Mouse (Mus musculus) CH12.LX (cell line): ENCODE measurements around the gene Fcer1g. TPM values are rescaled to one million over a fixed set of nuclear protein-coding genes. Genes with fewer than 3 reads are reported as not detected.

ENCODE experiments used
- DNase-seq: peaks from one replicate; pipeline ENCODE4 v3.0.0-alpha.2; 2013; ENCODE audit errors: extremely low read depth
- H3K27ac ChIP-seq: 2 replicates; pipeline ENCODE4 v1.5.1; 2012; ENCODE audit warnings: low read depth, mild to moderate bottlenecking, control low read depth, moderate library complexity; ENCODE audit not compliant: insufficient read depth
- H3K27me3 ChIP-seq: replicated peaks from 2 replicates; pipeline ENCODE3; 2012; ENCODE audit warnings: inconsistent platforms
- H3K36me3 ChIP-seq, 2 experiments: replicated peaks in 1 of 2; 2 replicates each; pipeline versions ENCODE3 to v1.6.1; 2012; ENCODE audit warnings: inconsistent platforms in 1 of 2, low read length in 1 of 2, mild to moderate bottlenecking in 1 of 2, mixed read lengths in 1 of 2, moderate library complexity in 1 of 2; ENCODE audit not compliant: control insufficient read depth in 1 of 2, insufficient read depth in 1 of 2
- H3K4me1 ChIP-seq, 2 experiments: 2 replicates each; pipeline ENCODE4 v1.6.1; 2012; ENCODE audit warnings: inconsistent platforms in 1 of 2, moderate library complexity in 1 of 2; ENCODE audit not compliant: insufficient read depth in 2 of 2, control insufficient read depth in 1 of 2
- H3K4me2 ChIP-seq: 2 replicates; pipeline ENCODE4 v1.6.1; 2012; ENCODE audit warnings: low read depth, mild to moderate bottlenecking, control low read depth; ENCODE audit not compliant: poor library complexity, insufficient read depth, severe bottlenecking
- H3K4me3 ChIP-seq, 3 experiments: fragments of 150-350 bp in 1 of 3; sonication (generic) in 1 of 3; replicated peaks in 1 of 3; 2 replicates each; pipeline versions ENCODE3 to v1.5.1; 2011 to 2012; ENCODE audit warnings: low read depth in 2 of 3, low read length in 2 of 3, mild to moderate bottlenecking in 2 of 3, moderate library complexity in 2 of 3, control low read depth in 1 of 3, improper control_type of control experiment in 1 of 3, inconsistent platforms in 1 of 3, mixed read lengths in 1 of 3; ENCODE audit not compliant: poor library complexity in 1 of 3
- H3K79me2 ChIP-seq: replicated peaks from 2 replicates; pipeline ENCODE4 v1.6.1; 2012; ENCODE audit warnings: mild to moderate bottlenecking, moderate library complexity; ENCODE audit not compliant: control insufficient read depth, poor library complexity, insufficient read depth, severe bottlenecking; ENCODE audit errors: extremely low read depth
- H3K9ac ChIP-seq: 2 replicates; pipeline ENCODE4 v1.6.1; 2012; ENCODE audit warnings: low read depth, mild to moderate bottlenecking, control low read depth, moderate library complexity; ENCODE audit not compliant: insufficient read depth
- H3K9me3 ChIP-seq: replicated peaks from 2 replicates; pipeline ENCODE3; 2012; ENCODE audit warnings: low read length, inconsistent platforms, mixed read lengths
- BHLHE40 ChIP-seq: IDR thresholded peaks from 2 replicates; pipeline ENCODE4 v1.6.1; 2011; ENCODE audit warnings: mild to moderate bottlenecking, low read depth, low read length, improper control_type of control experiment
- ELF1 ChIP-seq: IDR thresholded peaks from 2 replicates; pipeline ENCODE4 v1.6.1; 2014; ENCODE audit warnings: low read depth, mild to moderate bottlenecking, inconsistent platforms, low read length, improper control_type of control experiment
- EP300 ChIP-seq: IDR thresholded peaks from 2 replicates; pipeline ENCODE4 v1.6.1; 2011; ENCODE audit warnings: low read length, improper control_type of control experiment
- ETS1 ChIP-seq: conservative IDR thresholded peaks from 2 replicates; pipeline ENCODE4 v1.6.1; 2012; ENCODE audit warnings: low read depth, mild to moderate bottlenecking, inconsistent platforms, low read length, improper control_type of control experiment, moderate library complexity
- GABPA ChIP-seq: IDR thresholded peaks from 2 replicates; pipeline ENCODE4 v1.6.1; 2012; ENCODE audit warnings: low read depth, low read length, improper control_type of control experiment, inconsistent platforms; ENCODE audit not compliant: insufficient replicate concordance
- KAT2A ChIP-seq: IDR thresholded peaks from 2 replicates; pipeline ENCODE4 v1.6.1; 2012; ENCODE audit warnings: low read length, improper control_type of control experiment, inconsistent platforms; ENCODE audit not compliant: insufficient replicate concordance
- MAFK ChIP-seq: IDR thresholded peaks from 2 replicates; pipeline ENCODE4 v1.6.1; 2011; ENCODE audit warnings: low read length, improper control_type of control experiment; ENCODE audit not compliant: insufficient replicate concordance
- MXI1 ChIP-seq: IDR thresholded peaks from 2 replicates; pipeline ENCODE4 v1.6.1; 2011; ENCODE audit warnings: mild to moderate bottlenecking, low read depth, low read length, improper control_type of control experiment
- MYC ChIP-seq: IDR thresholded peaks from 2 replicates; pipeline ENCODE4 v1.6.1; 2011; ENCODE audit warnings: low read depth, mild to moderate bottlenecking, improper control_type of control experiment, low read length
- RAD21 ChIP-seq: IDR thresholded peaks from 2 replicates; pipeline ENCODE4 v1.6.1; 2011; ENCODE audit warnings: low read depth, mild to moderate bottlenecking, low read length, improper control_type of control experiment, moderate library complexity
- RCOR1 ChIP-seq: conservative IDR thresholded peaks from 2 replicates; pipeline ENCODE4 v1.6.1; 2012; ENCODE audit warnings: low read depth, mild to moderate bottlenecking, inconsistent platforms, low read length, improper control_type of control experiment
- SMC3 ChIP-seq: IDR thresholded peaks from 2 replicates; pipeline ENCODE4 v1.6.1; 2011; ENCODE audit warnings: low read depth, low read length, improper control_type of control experiment
- TBP ChIP-seq: conservative IDR thresholded peaks from 2 replicates; pipeline ENCODE4 v1.6.1; 2011; ENCODE audit warnings: low read depth, low read length, improper control_type of control experiment
- UBTF ChIP-seq: IDR thresholded peaks from 2 replicates; pipeline ENCODE4 v1.6.1; 2012; ENCODE audit warnings: low read depth, mild to moderate bottlenecking, inconsistent platforms, low read length, improper control_type of control experiment, moderate library complexity
- USF2 ChIP-seq: conservative IDR thresholded peaks from 2 replicates; pipeline ENCODE4 v1.6.1; 2011; ENCODE audit warnings: low read depth, low read length, improper control_type of control experiment
- ZC3H11A ChIP-seq: IDR thresholded peaks from 2 replicates; pipeline ENCODE4 v1.6.1; 2012; ENCODE audit warnings: low read depth, mild to moderate bottlenecking, inconsistent platforms, low read length, improper control_type of control experiment
- ZMIZ1 ChIP-seq: IDR thresholded peaks from 2 replicates; pipeline ENCODE4 v1.6.1; 2012; ENCODE audit warnings: low read depth, mild to moderate bottlenecking, inconsistent platforms, low read length, improper control_type of control experiment
- dilution Hi-C: fragments of 300-500 bp; cut with MboI; formaldehyde crosslinking; loops from 2 replicates; pipeline ENCODE4 v1.14.3; 2020; ENCODE audit warnings: low sequenced_read_pairs; ENCODE audit not compliant: extremely low pct_unique_long_range_greater_than_20kb, extremely low pct_ligation_motif_present
- in situ Hi-C: fragments of 300-500 bp; cut with MboI; formaldehyde crosslinking; loops from 3 replicates; pipeline ENCODE4 v1.14.3; 2019; ENCODE audit warnings: low sequenced_read_pairs, low pct_ligation_motif_present, low pct_unique_long_range_greater_than_20kb, mixed read lengths
- polyA plus RNA-seq: library from polyadenylated mRNA; unstranded; fragments of >175 nt; gene quantifications from 2 replicates; pipeline ENCODE4 v1.2.1, GENCODE M21; 2012; ENCODE audit warnings: low read depth; ENCODE audit not compliant: insufficient read length
- total RNA-seq, 2 experiments: library from RNA; depleted of rRNA; stranded (reverse); fragments of 300-350 nt in 1 of 2; fragments of >200 nt in 1 of 2; gene quantifications; 2 replicates each; pipeline ENCODE4 v1.2.3; 2012 to 2014

Gene Fcer1g
- total and polyA plus RNA-seq, 3 experiments, result 10.1 to 51.2 (median 31.3) TPM

DNA sequence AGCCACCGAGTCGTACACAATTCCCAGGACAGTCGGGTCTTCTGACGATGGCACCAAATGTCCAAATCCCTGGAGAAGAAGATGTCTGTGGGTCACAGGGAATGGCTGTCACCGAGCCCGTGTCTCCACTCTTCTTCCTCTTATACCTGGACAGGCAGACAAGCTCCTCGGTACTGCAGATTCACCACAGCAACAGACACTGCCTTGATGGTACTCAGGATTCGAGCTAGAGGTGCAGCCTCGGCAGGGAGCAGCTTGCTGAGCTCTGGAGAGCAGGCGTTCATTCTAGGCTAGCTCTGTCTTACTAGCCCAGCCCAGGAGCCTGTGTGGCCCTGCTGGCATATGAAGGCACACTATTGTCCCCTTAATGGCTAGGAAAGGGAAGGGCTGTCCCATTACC lies 43.6 kb upstream of the Fcer1g start:
- Histone ChIP-seq H3K4me1 (peaks cover 0 to 21% of the 10 kb centered on the region in 2 experiments; a peak in 2 of 4 replicates), H3K4me2 (no peak overlapping the region), H3K27ac (no peak overlapping the region), H3K4me3 (no peak overlapping the region), H3K9ac (no peak overlapping the region), H3K9me3 (no peaks in the 10 kb centered on the region), H3K27me3 (no peaks in the 10 kb centered on the region), H3K79me2 (no peaks in the 10 kb centered on the region), H3K36me3 (peaks cover 52 to 75% of the 10 kb centered on the region in 2 experiments)
- in situ Hi-C loops, result no loop called here
- dilution Hi-C loops, result no loop called here
- TF ChIP-seq GABPA (no peak), RAD21 (no peak), MXI1 (no peak), BHLHE40 (no peak), TBP (no peak), ZMIZ1 (no peak), KAT2A (no peak)
- DNase-seq, result no peak

DNA sequence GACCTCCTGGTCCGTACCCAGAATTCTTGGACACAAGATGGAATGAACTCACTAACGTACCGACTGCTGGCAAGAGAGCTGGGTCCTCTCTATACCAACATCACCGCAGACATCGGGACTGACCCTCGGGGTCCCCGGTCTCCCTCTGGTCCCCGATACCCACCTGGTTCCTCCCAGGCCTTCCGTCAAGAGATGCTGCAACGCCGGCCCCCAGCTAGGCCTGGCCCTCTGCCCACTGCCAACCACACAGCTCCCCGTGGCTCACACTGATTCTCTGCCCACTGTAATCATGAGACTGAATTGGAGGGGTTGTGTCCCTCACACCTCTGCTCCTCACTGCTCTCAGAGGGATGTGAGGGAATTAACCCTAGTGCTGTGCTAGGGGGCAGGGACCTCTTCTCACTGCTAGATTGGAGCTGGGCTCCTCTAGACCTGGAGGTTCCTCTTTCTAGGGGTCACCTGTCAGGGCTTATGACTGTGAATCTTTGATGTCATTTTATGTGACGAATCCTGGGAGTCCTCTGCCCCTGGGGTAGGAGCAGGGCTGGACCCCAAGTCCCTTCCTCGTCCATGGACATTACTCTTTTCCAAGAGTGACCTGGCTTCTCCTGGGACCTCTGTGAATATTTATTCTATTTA lies 42.1 kb upstream of the Fcer1g start:
- Histone ChIP-seq H3K4me3 (no peak overlapping the region), H3K9ac (no peak overlapping the region), H3K27ac (no peak overlapping the region), H3K36me3 (peaks cover 57 to 79% of the 10 kb centered on the region in 2 experiments), H3K9me3 (no peaks in the 10 kb centered on the region), H3K4me2 (no peak overlapping the region), H3K79me2 (no peaks in the 10 kb centered on the region), H3K27me3 (no peaks in the 10 kb centered on the region), H3K4me1 (peaks cover 0 to 26% of the 10 kb centered on the region in 2 experiments; a peak in 2 of 4 replicates)
- DNase-seq, result no peak
- in situ Hi-C loops (no loop called here), dilution Hi-C loops (no loop called here)
- no peak for TF ChIP-seq USF2
- TF ChIP-seq MAFK, result no peak
- no peak for TF ChIP-seq ETS1
- TF ChIP-seq RCOR1, result no peak
- no peak for TF ChIP-seq ELF1
- TF ChIP-seq ZC3H11A, result no peak
- no peak for TF ChIP-seq RAD21
- no peak for TF ChIP-seq EP300
- TF ChIP-seq BHLHE40, result no peak
- no peak for TF ChIP-seq MXI1
- no peak for TF ChIP-seq SMC3
- TF ChIP-seq MYC, result no peak
- no peak for TF ChIP-seq UBTF
